Mouse (Mus musculus) CH12.LX (cell line): ENCODE data around the gene Rnf181. TPM values are rescaled to one million over a fixed set of nuclear protein-coding genes. Genes with fewer than 3 reads are reported as not detected.
A peak's percentile ranks its signal among the peaks of the same experiment; 100 is the strongest.

ENCODE experiments used
- DNase-seq: peaks from one replicate; pipeline ENCODE4 v3.0.0-alpha.2; 2013; ENCODE audit errors: extremely low read depth
- H3K27ac ChIP-seq: 2 replicates; pipeline ENCODE4 v1.5.1; 2012; ENCODE audit warnings: low read depth, mild to moderate bottlenecking, control low read depth, moderate library complexity; ENCODE audit not compliant: insufficient read depth
- H3K27me3 ChIP-seq: replicated peaks from 2 replicates; pipeline ENCODE3; 2012; ENCODE audit warnings: inconsistent platforms
- H3K36me3 ChIP-seq, 2 experiments: replicated peaks in 1 of 2; 2 replicates each; pipeline versions ENCODE3 to v1.6.1; 2012; ENCODE audit warnings: inconsistent platforms in 1 of 2, low read length in 1 of 2, mild to moderate bottlenecking in 1 of 2, mixed read lengths in 1 of 2, moderate library complexity in 1 of 2; ENCODE audit not compliant: control insufficient read depth in 1 of 2, insufficient read depth in 1 of 2
- H3K4me1 ChIP-seq, 2 experiments: 2 replicates each; pipeline ENCODE4 v1.6.1; 2012; ENCODE audit warnings: inconsistent platforms in 1 of 2, moderate library complexity in 1 of 2; ENCODE audit not compliant: insufficient read depth in 2 of 2, control insufficient read depth in 1 of 2
- H3K4me2 ChIP-seq: 2 replicates; pipeline ENCODE4 v1.6.1; 2012; ENCODE audit warnings: low read depth, mild to moderate bottlenecking, control low read depth; ENCODE audit not compliant: poor library complexity, insufficient read depth, severe bottlenecking
- H3K4me3 ChIP-seq, 3 experiments: fragments of 150-350 bp in 1 of 3; sonication (generic) in 1 of 3; replicated peaks in 1 of 3; 2 replicates each; pipeline versions ENCODE3 to v1.5.1; 2011 to 2012; ENCODE audit warnings: low read depth in 2 of 3, low read length in 2 of 3, mild to moderate bottlenecking in 2 of 3, moderate library complexity in 2 of 3, control low read depth in 1 of 3, improper control_type of control experiment in 1 of 3, inconsistent platforms in 1 of 3, mixed read lengths in 1 of 3; ENCODE audit not compliant: poor library complexity in 1 of 3
- H3K79me2 ChIP-seq: replicated peaks from 2 replicates; pipeline ENCODE4 v1.6.1; 2012; ENCODE audit warnings: mild to moderate bottlenecking, moderate library complexity; ENCODE audit not compliant: control insufficient read depth, poor library complexity, insufficient read depth, severe bottlenecking; ENCODE audit errors: extremely low read depth
- H3K9ac ChIP-seq: 2 replicates; pipeline ENCODE4 v1.6.1; 2012; ENCODE audit warnings: low read depth, mild to moderate bottlenecking, control low read depth, moderate library complexity; ENCODE audit not compliant: insufficient read depth
- H3K9me3 ChIP-seq: replicated peaks from 2 replicates; pipeline ENCODE3; 2012; ENCODE audit warnings: low read length, inconsistent platforms, mixed read lengths
- BHLHE40 ChIP-seq: IDR thresholded peaks from 2 replicates; pipeline ENCODE4 v1.6.1; 2011; ENCODE audit warnings: mild to moderate bottlenecking, low read depth, low read length, improper control_type of control experiment
- CHD1 ChIP-seq: IDR thresholded peaks from 2 replicates; pipeline ENCODE4 v1.6.1; 2012; ENCODE audit warnings: low read depth, low read length, improper control_type of control experiment, inconsistent platforms
- ELF1 ChIP-seq: IDR thresholded peaks from 2 replicates; pipeline ENCODE4 v1.6.1; 2014; ENCODE audit warnings: low read depth, mild to moderate bottlenecking, inconsistent platforms, low read length, improper control_type of control experiment
- EP300 ChIP-seq: IDR thresholded peaks from 2 replicates; pipeline ENCODE4 v1.6.1; 2011; ENCODE audit warnings: low read length, improper control_type of control experiment
- ETS1 ChIP-seq: conservative IDR thresholded peaks from 2 replicates; pipeline ENCODE4 v1.6.1; 2012; ENCODE audit warnings: low read depth, mild to moderate bottlenecking, inconsistent platforms, low read length, improper control_type of control experiment, moderate library complexity
- GABPA ChIP-seq: IDR thresholded peaks from 2 replicates; pipeline ENCODE4 v1.6.1; 2012; ENCODE audit warnings: low read depth, low read length, improper control_type of control experiment, inconsistent platforms; ENCODE audit not compliant: insufficient replicate concordance
- IRF4 ChIP-seq: IDR thresholded peaks from 2 replicates; pipeline ENCODE4 v1.6.1; 2014; ENCODE audit warnings: low read depth, mild to moderate bottlenecking, inconsistent platforms, low read length, improper control_type of control experiment
- JUND ChIP-seq: conservative IDR thresholded peaks from 2 replicates; pipeline ENCODE4 v1.6.1; 2011; ENCODE audit warnings: low read depth, low read length, improper control_type of control experiment
- MAFK ChIP-seq: IDR thresholded peaks from 2 replicates; pipeline ENCODE4 v1.6.1; 2011; ENCODE audit warnings: low read length, improper control_type of control experiment; ENCODE audit not compliant: insufficient replicate concordance
- MAZ ChIP-seq: IDR thresholded peaks from 2 replicates; pipeline ENCODE4 v1.6.1; 2012; ENCODE audit warnings: low read depth, mild to moderate bottlenecking, inconsistent platforms, low read length, improper control_type of control experiment, moderate library complexity
- MXI1 ChIP-seq: IDR thresholded peaks from 2 replicates; pipeline ENCODE4 v1.6.1; 2011; ENCODE audit warnings: mild to moderate bottlenecking, low read depth, low read length, improper control_type of control experiment
- NRF1 ChIP-seq: IDR thresholded peaks from 2 replicates; pipeline ENCODE4 v1.6.1; 2014; ENCODE audit warnings: low read depth, mild to moderate bottlenecking, inconsistent platforms, low read length, improper control_type of control experiment, moderate library complexity
- RAD21 ChIP-seq: IDR thresholded peaks from 2 replicates; pipeline ENCODE4 v1.6.1; 2011; ENCODE audit warnings: low read depth, mild to moderate bottlenecking, low read length, improper control_type of control experiment, moderate library complexity
- SMC3 ChIP-seq: IDR thresholded peaks from 2 replicates; pipeline ENCODE4 v1.6.1; 2011; ENCODE audit warnings: low read depth, low read length, improper control_type of control experiment
- TBP ChIP-seq: conservative IDR thresholded peaks from 2 replicates; pipeline ENCODE4 v1.6.1; 2011; ENCODE audit warnings: low read depth, low read length, improper control_type of control experiment
- ZMIZ1 ChIP-seq: IDR thresholded peaks from 2 replicates; pipeline ENCODE4 v1.6.1; 2012; ENCODE audit warnings: low read depth, mild to moderate bottlenecking, inconsistent platforms, low read length, improper control_type of control experiment
- ZNF384 ChIP-seq: IDR thresholded peaks from 2 replicates; pipeline ENCODE4 v1.6.1; 2012; ENCODE audit warnings: low read depth, low read length, improper control_type of control experiment, inconsistent platforms
- dilution Hi-C: fragments of 300-500 bp; cut with MboI; formaldehyde crosslinking; loops from 2 replicates; pipeline ENCODE4 v1.14.3; 2020; ENCODE audit warnings: low sequenced_read_pairs; ENCODE audit not compliant: extremely low pct_unique_long_range_greater_than_20kb, extremely low pct_ligation_motif_present
- in situ Hi-C: fragments of 300-500 bp; cut with MboI; formaldehyde crosslinking; loops from 3 replicates; pipeline ENCODE4 v1.14.3; 2019; ENCODE audit warnings: low sequenced_read_pairs, low pct_ligation_motif_present, low pct_unique_long_range_greater_than_20kb, mixed read lengths
- polyA plus RNA-seq: library from polyadenylated mRNA; unstranded; fragments of >175 nt; gene quantifications from 2 replicates; pipeline ENCODE4 v1.2.1, GENCODE M21; 2012; ENCODE audit warnings: low read depth; ENCODE audit not compliant: insufficient read length
- total RNA-seq, 2 experiments: library from RNA; depleted of rRNA; stranded (reverse); fragments of 300-350 nt in 1 of 2; fragments of >200 nt in 1 of 2; gene quantifications; 2 replicates each; pipeline ENCODE4 v1.2.3; 2012 to 2014

The Rnf181 gene
- total and polyA plus RNA-seq, 3 experiments, result 63.2 to 88.7 (median 83.2) TPM

GRCm38 (mm10) chr6:72374820-72375563 lies 8.2 kb upstream of the Rnf181 start:
- Histone ChIP-seq H3K9ac (no peak overlapping the region), H3K27me3 (peaks cover 11% of the 10 kb centered on the region), H3K27ac (no peak overlapping the region), H3K4me2 (peak overlapping the region; percentile 30; the same call in 1 of the 2 replicates), H3K9me3 (no peaks in the 10 kb centered on the region), H3K79me2 (no peaks in the 10 kb centered on the region), H3K4me3 (no peak overlapping the region), H3K4me1 (peaks cover 2 to 19% of the 10 kb centered on the region in 2 experiments; a peak in 3 of 4 replicates), H3K36me3 (no peaks in the 10 kb centered on the region)
- dilution Hi-C loops, result no loop called here
- TF ChIP-seq IRF4 (peak; percentile 49; the same call in 1 of the 2 replicates), EP300 (peak; percentile 77), MAZ (no peak), BHLHE40 (0 out of 2 replicates have a peak, but pooled peaks have one; percentile 14), ZMIZ1 (no peak), ETS1 (0 out of 2 replicates have a peak, but pooled peaks have one; percentile 9)
- in situ Hi-C loops, result no loop called here
- DNase-seq, result peak; percentile 43

GRCm38 (mm10) chr6:72374206-72374605 lies 7.5 kb upstream of the Rnf181 start:
- TF ChIP-seq ZMIZ1, result no peak
- no peak for TF ChIP-seq MAFK
- no peak for TF ChIP-seq TBP
- TF ChIP-seq ZNF384, result no peak
- no peak for TF ChIP-seq RAD21
- TF ChIP-seq MAZ, result no peak
- no peak for TF ChIP-seq ETS1
- TF ChIP-seq MXI1, result no peak
- no peak for TF ChIP-seq BHLHE40
- Histone ChIP-seq H3K4me2 (no peak overlapping the region), H3K9ac (no peak overlapping the region), H3K27me3 (peaks cover 4% of the 10 kb centered on the region), H3K27ac (no peak overlapping the region), H3K36me3 (no peaks in the 10 kb centered on the region), H3K79me2 (no peaks in the 10 kb centered on the region), H3K4me1 (peaks cover 2 to 12% of the 10 kb centered on the region in 2 experiments; a peak in 3 of 4 replicates), H3K4me3 (no peak overlapping the region), H3K9me3 (no peaks in the 10 kb centered on the region)
- no peak for DNase-seq
- in situ Hi-C loops (no loop called here), dilution Hi-C loops (no loop called here)

DNA sequence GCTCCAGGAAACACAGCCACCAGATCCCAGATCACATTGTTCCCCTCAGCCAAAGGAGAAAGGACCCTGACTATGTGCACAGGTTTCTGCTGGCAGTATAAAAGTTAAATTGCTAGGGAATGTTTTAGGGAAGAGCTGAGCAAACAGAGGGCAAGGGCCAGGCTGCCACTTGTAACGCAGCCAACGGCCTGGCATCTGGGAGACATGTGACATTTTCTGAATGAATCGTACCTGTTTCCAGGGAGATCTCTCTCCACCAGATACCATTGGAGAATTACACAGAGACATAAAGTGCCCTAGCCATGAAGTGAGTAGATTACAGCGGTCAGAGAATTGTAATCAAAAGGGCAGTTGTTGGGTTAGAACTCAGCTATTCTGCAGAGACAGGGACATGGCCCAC lies 6.4 kb upstream of the Rnf181 start:
- Histone ChIP-seq H3K4me3 (no peak overlapping the region), H3K36me3 (no peaks in the 10 kb centered on the region), H3K4me1 (peaks cover 2 to 12% of the 10 kb centered on the region in 2 experiments; a peak in 3 of 4 replicates), H3K79me2 (no peaks in the 10 kb centered on the region), H3K4me2 (no peak overlapping the region), H3K9ac (no peak overlapping the region), H3K9me3 (no peaks in the 10 kb centered on the region), H3K27me3 (peaks cover 3% of the 10 kb centered on the region), H3K27ac (no peak overlapping the region)
- dilution Hi-C loops, result no loop called here
- in situ Hi-C loops, result no loop called here
- no peak for DNase-seq
- no peak for TF ChIP-seq NRF1
- no peak for TF ChIP-seq RAD21
- no peak for TF ChIP-seq ELF1
- no peak for TF ChIP-seq GABPA
- no peak for TF ChIP-seq ETS1
- TF ChIP-seq JUND, result no peak
- TF ChIP-seq EP300, result no peak
- no peak for TF ChIP-seq SMC3
- no peak for TF ChIP-seq CHD1
